22 mouse cellular contexts compared by ENCODE assay signal in the genomic region with DNA sequence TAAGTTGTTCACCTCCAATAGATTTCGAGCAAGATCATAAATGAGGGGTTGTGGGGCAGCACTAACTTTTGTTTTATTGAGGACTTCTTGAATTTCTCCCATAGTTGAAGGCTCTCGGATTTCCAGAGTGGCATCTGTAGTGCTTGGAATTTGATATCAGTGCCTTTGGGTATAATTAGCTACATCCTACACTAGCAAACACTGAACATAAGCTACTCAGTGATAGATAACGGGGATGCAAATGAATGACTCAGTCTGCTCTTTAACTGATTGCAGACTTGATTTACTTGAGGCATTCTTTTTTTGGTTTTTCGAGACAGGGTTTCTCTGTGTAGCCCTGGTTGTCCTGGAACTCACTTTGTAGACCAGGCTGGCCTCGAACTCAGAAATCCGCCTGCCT. TPM values are rescaled to one million over a fixed set of nuclear protein-coding genes. Genes with fewer than 3 reads are reported as not detected.
A peak's percentile ranks its signal among the peaks of the same experiment; 100 is the strongest.
DNase-seq lines count a peak whose midpoint lies in the region; ATAC-seq and TF ChIP-seq lines count a peak whose summit lies in the region.
"Had no signal": no experiment of that assay in that cellular context is flagged by ENCODE, and none has a peak within 500 bp of the region (broad histone marks: within the 10 kb centered on the region; RNA-seq: fewer than 3 reads in every experiment).

No protein-coding gene starts in this region.

- H3K4me2 ChIP-seq in heart, embryonic 11.5 days = no peak overlapping the region
- peak overlapping the region; percentile 12; the same call in 1 of the 2 replicates for H3K4me2 ChIP-seq in heart, embryonic 15.5 days
- H3K4me2 ChIP-seq in kidney, postnatal 0 days (ENCODE audit: low read length) = no peak overlapping the region
- H3K4me2 ChIP-seq: hindbrain, embryonic 12.5 days had no signal

- WGBS in heart, embryonic 11.5 days (ENCODE audit: insufficient replicate concordance) = 59% methylated on average over 6 of the region's 6 CpGs
- WGBS in heart, embryonic 10.5 days = 57% methylated on average over 6 of the region's 6 CpGs
- 50% methylated on average over 6 of the region's 6 CpGs for WGBS in heart, embryonic 15.5 days
- 61% methylated on average over 6 of the region's 6 CpGs for WGBS in kidney, postnatal 0 days

- no peak for TF ChIP-seq CTCF in kidney, postnatal 0 days (IDR thresholded peaks at IDR 0.05; ENCODE audit: low read depth)

- ATAC-seq in heart, embryonic 11.5 days (replicated peaks; ENCODE audit: insufficient number of reproducible peaks, low FRiP score, low TSS enrichment) = no peak
- ATAC-seq in heart, embryonic 15.5 days (replicated peaks; ENCODE audit: insufficient number of reproducible peaks, insufficient read depth, low FRiP score, low read depth) = no peak
- no peak for ATAC-seq in kidney, postnatal 0 days (replicated peaks; ENCODE audit: low FRiP score, low read depth)
- ATAC-seq: forebrain, embryonic 14.5 days; hindbrain, embryonic 16.5 days; inflammation-experienced regulatory T-cells, adult 6 months; intestine, postnatal 0 days had no signal

- no peaks in the 10 kb centered on the region for H3K9me3 ChIP-seq in heart, embryonic 11.5 days (replicated peaks; ENCODE audit: control insufficient read depth, low read length)
- no peaks in the 10 kb centered on the region for H3K9me3 ChIP-seq in heart, embryonic 10.5 days
- no peaks in the 10 kb centered on the region for H3K9me3 ChIP-seq in heart, embryonic 15.5 days (replicated peaks)
- no peaks in the 10 kb centered on the region for H3K9me3 ChIP-seq in kidney, postnatal 0 days (replicated peaks; ENCODE audit: low read length)
- H3K9me3 ChIP-seq: embryonic facial prominence, embryonic 10.5 days; hindbrain, embryonic 12.5 days had no signal

- no peaks in the 10 kb centered on the region for H3K27me3 ChIP-seq in heart, embryonic 11.5 days (ENCODE audit: control insufficient read depth, insufficient read depth, low read length)
- no peaks in the 10 kb centered on the region for H3K27me3 ChIP-seq in heart, embryonic 10.5 days (ENCODE audit: insufficient read depth, poor library complexity, severe bottlenecking)
- H3K27me3 ChIP-seq in heart, embryonic 15.5 days = no peaks in the 10 kb centered on the region
- no peaks in the 10 kb centered on the region for H3K27me3 ChIP-seq in kidney, postnatal 0 days (ENCODE audit: insufficient read depth, low read length)
- H3K27me3 ChIP-seq: CH12.LX; hindbrain, embryonic 12.5 days had no signal

- peaks cover 29% of the 10 kb centered on the region for H3K4me1 ChIP-seq in heart, embryonic 11.5 days (ENCODE audit: control insufficient read depth, insufficient read depth, low read length)
- peaks cover 23% of the 10 kb centered on the region; the same call in 1 of the 2 replicates for H3K4me1 ChIP-seq in heart, embryonic 10.5 days
- peaks cover 49% of the 10 kb centered on the region for H3K4me1 ChIP-seq in heart, embryonic 15.5 days (replicated peaks)
- 0 out of 2 replicates have a peak, but pooled peaks cover 9% of the 10 kb centered on the region for H3K4me1 ChIP-seq in kidney, postnatal 0 days (replicated peaks; ENCODE audit: insufficient read depth, low read length)
- H3K4me1 ChIP-seq: hindbrain, embryonic 12.5 days had no signal

- no peak for DNase-seq in heart, embryonic 10.5 days (ENCODE audit: low spot score)
- DNase-seq in heart, postnatal 36 days = no peak
- peak; percentile 36 for DNase-seq in kidney, postnatal 0 days (ENCODE audit: low spot score)
- no peak for DNase-seq in kidney, adult 11 months
- peak; percentile 21 for DNase-seq in brain, adult 2 months (ENCODE audit: low read depth, low spot score)
- no peak for DNase-seq in neural tube, embryonic 10.5 days (ENCODE audit: extremely low spot score, low spot score)
- DNase-seq: adrenal gland, adult 2 months; adrenal gland, postnatal 25 days; cerebellum, adult 2 months; cerebellum, postnatal 10 days; gastrocnemius, postnatal 25 days had no signal

- no peak overlapping the region for H3K9ac ChIP-seq in heart, embryonic 11.5 days (ENCODE audit: low read depth, low read length)
- H3K9ac ChIP-seq in heart, embryonic 15.5 days = no peak overlapping the region
- no peak overlapping the region for H3K9ac ChIP-seq in kidney, postnatal 0 days (ENCODE audit: low read depth, low read length)
- H3K9ac ChIP-seq: hindbrain, embryonic 12.5 days had no signal

- intact Hi-C loops in heart, postnatal 36 days (cut with DNase I) = no loop called here

- H3K27ac ChIP-seq in heart, embryonic 11.5 days (ENCODE audit: low read depth, low read length) = peak overlapping the region; percentile 18; the same call in 1 of the 2 replicates
- H3K27ac ChIP-seq in heart, embryonic 10.5 days = no peak overlapping the region
- H3K27ac ChIP-seq in heart, embryonic 15.5 days = peak overlapping the region; percentile 19
- H3K27ac ChIP-seq in kidney, postnatal 0 days = no peak overlapping the region
- H3K27ac ChIP-seq: embryonic facial prominence, embryonic 10.5 days; hindbrain, embryonic 12.5 days had no signal

- no peak overlapping the region for H3K4me3 ChIP-seq in heart, embryonic 11.5 days (ENCODE audit: low read depth, low read length)
- no peak overlapping the region for H3K4me3 ChIP-seq in heart, embryonic 10.5 days
- no peak overlapping the region for H3K4me3 ChIP-seq in heart, embryonic 15.5 days
- no peak overlapping the region for H3K4me3 ChIP-seq in kidney, postnatal 0 days (replicated peaks; ENCODE audit: low read depth, low read length)
- H3K4me3 ChIP-seq: embryonic facial prominence, embryonic 10.5 days; hindbrain, embryonic 12.5 days had no signal

- H3K36me3 ChIP-seq in heart, embryonic 11.5 days (ENCODE audit: control insufficient read depth, insufficient read depth, low read length) = peaks cover 7% of the 10 kb centered on the region
- peaks cover 20% of the 10 kb centered on the region for H3K36me3 ChIP-seq in heart, embryonic 10.5 days
- peaks cover 7% of the 10 kb centered on the region for H3K36me3 ChIP-seq in heart, embryonic 15.5 days
- H3K36me3 ChIP-seq in kidney, postnatal 0 days (ENCODE audit: insufficient read depth, low read length) = no peaks in the 10 kb centered on the region

RNA-seq across cellular contexts. Expression of a gene that starts 15.0 kb away (rescaled TPM):
- 66.7 and 73.2 TPM in 2 replicates for polyA plus RNA-seq in heart, embryonic 11.5 days (2014; fragmentation: Nextera tagmentation; extraction: Ambion mirVana)
- 76.8 and 85.1 TPM in 2 replicates for polyA plus RNA-seq in heart, embryonic 10.5 days (2016; fragmentation: Nextera tagmentation; extraction: Ambion mirVana)
- polyA plus RNA-seq in heart, embryonic 15.5 days (2015; fragmentation: Nextera tagmentation; extraction: Ambion mirVana) = 59.9 and 62.5 TPM in 2 replicates
- total RNA-seq in heart, postnatal 36 days (2021) = 10 to 100 TPM; 20.9 to 26.6 TPM
- polyA plus RNA-seq in kidney, postnatal 0 days (2015; fragmentation: Nextera tagmentation; extraction: Ambion mirVana) = 34.1 and 40.4 TPM in 2 replicates

RNA-seq across cellular contexts. Expression of a gene that starts 59.7 kb away (rescaled TPM):
- 0.86 and 1.3 TPM in 2 replicates for polyA plus RNA-seq in heart, embryonic 11.5 days (2014; fragmentation: Nextera tagmentation; extraction: Ambion mirVana)
- 0.58 and 0.68 TPM in 2 replicates for polyA plus RNA-seq in heart, embryonic 10.5 days (2016; fragmentation: Nextera tagmentation; extraction: Ambion mirVana)
- 0.35 and 0.51 TPM in 2 replicates for polyA plus RNA-seq in heart, embryonic 15.5 days (2015; fragmentation: Nextera tagmentation; extraction: Ambion mirVana)
- total RNA-seq in heart, postnatal 36 days (2021) = under 1 TPM; 0.24 to 0.28 TPM
- polyA plus RNA-seq in kidney, postnatal 0 days (2015; fragmentation: Nextera tagmentation; extraction: Ambion mirVana) = 6.1 and 9.3 TPM in 2 replicates
- total RNA-seq: adrenal gland, postnatal 25 days; CH12.LX; gastrocnemius, postnatal 25 days; granulocyte monocyte progenitor cell, adult 5-6 weeks had no signal
- polyA plus RNA-seq: adrenal gland, adult 2 months; forebrain, embryonic 14.5 days; inflammation-experienced regulatory T-cells, adult 6 months; intestine, postnatal 0 days; kidney, embryonic 14.5 days had no signal

Comparison
In these comparisons a context has a peak if more than half of its experiments do, and no peak if none do; other contexts are left out.
1. H3K27ac ChIP-seq: peak in heart, embryonic 11.5 days (single experiment) and heart, embryonic 15.5 days (single experiment); none in heart, embryonic 10.5 days (single experiment) and kidney, postnatal 0 days (single experiment).
2. DNase-seq: peak in kidney, postnatal 0 days (single experiment) and brain, adult 2 months (single experiment); none in heart, embryonic 10.5 days (single experiment), heart, postnatal 36 days (0 of 2), kidney, adult 11 months (single experiment) and neural tube, embryonic 10.5 days (single experiment).